Mouse (Mus musculus): ENCODE results near the gene Tmem253.

DNA sequence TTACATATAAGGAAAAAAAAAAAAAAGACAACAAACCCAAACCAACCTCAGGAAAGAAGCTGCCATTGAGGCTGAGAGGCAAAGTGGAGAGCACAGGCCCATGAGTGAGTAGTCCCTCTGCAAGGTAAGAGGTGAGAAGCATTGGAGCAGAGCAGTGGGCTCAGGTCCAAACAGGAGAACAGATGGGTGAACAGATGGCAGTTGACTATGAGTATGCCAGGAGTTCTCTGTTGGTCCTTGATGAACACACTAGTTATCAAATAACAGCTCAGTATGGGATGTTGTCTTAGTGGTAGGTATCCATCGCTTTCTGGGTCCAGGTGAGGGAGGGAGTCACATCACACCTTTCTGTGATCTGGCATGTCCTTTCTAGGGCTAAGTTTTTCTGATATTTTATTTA is 45.3 kb downstream of the Tmem253 start:
- TF ChIP-seq CTCF (IDR thresholded peaks at IDR 0.05; ENCODE audit: low read depth) (no peak), EP300 (IDR thresholded peaks at IDR 0.05; ENCODE audit: low read depth) (no peak)

Data from liver, postnatal 0 days (tissue).